Comparison of ENCODE assay signal across 12 mouse cellular contexts in the genomic region with DNA sequence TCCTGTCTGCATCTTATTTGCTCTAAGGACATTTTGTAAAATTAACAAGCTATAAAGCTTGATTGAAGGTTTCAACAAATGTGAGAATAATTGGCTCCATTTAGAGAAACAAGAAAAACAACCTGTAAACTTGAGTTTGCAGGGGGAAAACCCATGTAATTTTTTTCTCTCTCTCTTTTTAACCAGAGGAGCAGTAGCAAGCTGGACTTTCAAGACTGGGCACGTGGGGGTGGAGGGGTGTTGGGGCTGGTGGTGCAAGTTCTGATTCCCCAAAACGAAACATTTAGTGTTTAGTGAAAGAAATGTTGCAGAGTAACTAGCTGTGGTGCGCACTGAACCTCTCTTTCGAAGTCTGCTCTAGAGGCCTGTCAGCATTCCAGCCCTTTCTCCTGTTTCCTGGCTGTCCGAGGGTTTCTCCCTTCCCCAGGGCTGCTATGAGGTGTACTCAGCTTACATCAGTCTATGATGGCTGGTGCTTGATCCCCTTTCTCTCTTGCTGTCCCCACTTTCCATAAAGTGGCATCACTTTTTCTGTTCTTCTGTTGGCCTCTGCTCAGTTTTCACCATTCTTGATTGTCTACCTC. TPM values are rescaled to one million over a fixed set of nuclear protein-coding genes. Genes with fewer than 3 reads are reported as not detected.
DNase-seq lines count a peak whose midpoint lies in the region; ATAC-seq lines count a peak whose summit lies in the region.
"Had no signal": no experiment of that assay in that cellular context is flagged by ENCODE, and none has a peak within 500 bp of the region (broad histone marks: within the 10 kb centered on the region; RNA-seq: fewer than 3 reads in every experiment).

No protein-coding gene starts in this region.

- WGBS in hindbrain, embryonic 13.5 days = 74% methylated on average over 5 of the region's 5 CpGs
- 77% methylated on average over 5 of the region's 5 CpGs for WGBS in hindbrain, embryonic 11.5 days
- WGBS in embryonic facial prominence, embryonic 14.5 days = 44% methylated on average over 5 of the region's 5 CpGs

- H3K36me3 ChIP-seq in hindbrain, embryonic 13.5 days = no peaks in the 10 kb centered on the region
- no peaks in the 10 kb centered on the region for H3K36me3 ChIP-seq in hindbrain, embryonic 11.5 days (ENCODE audit: control insufficient read depth, insufficient read depth, low read length)
- no peaks in the 10 kb centered on the region for H3K36me3 ChIP-seq in embryonic facial prominence, embryonic 14.5 days (ENCODE audit: control insufficient read depth, insufficient read depth, low read length)
- H3K36me3 ChIP-seq: liver, embryonic 13.5 days had no signal

- no peaks in the 10 kb centered on the region for H3K9me3 ChIP-seq in hindbrain, embryonic 13.5 days
- H3K9me3 ChIP-seq in hindbrain, embryonic 11.5 days (ENCODE audit: control insufficient read depth, low read length) = no peaks in the 10 kb centered on the region
- H3K9me3 ChIP-seq in embryonic facial prominence, embryonic 14.5 days (ENCODE audit: control insufficient read depth, low read length) = no peaks in the 10 kb centered on the region
- H3K9me3 ChIP-seq: liver, embryonic 13.5 days had no signal

- no peak for DNase-seq in hindbrain, embryonic 11.5 days (ENCODE audit: low spot score)
- DNase-seq in A20 (ENCODE audit: low read depth, low spot score) = peak; percentile 58
- peak; percentile 30 for DNase-seq in embryonic facial prominence, embryonic 14.5 days (ENCODE audit: low spot score)
- DNase-seq in kidney, postnatal 10 days = peak; percentile 47
- no peak for DNase-seq in adrenal gland, adult 2 months
- no peak for DNase-seq in ovary, postnatal 14 days (ENCODE audit: low spot score)
- no peak for DNase-seq in layer of hippocampus, adult 8-10 months (ENCODE audit: low spot score in 2 of 2)
- DNase-seq: liver, embryonic 13.5 days; thymus, postnatal 14 days had no signal

- no peak overlapping the region for H3K9ac ChIP-seq in hindbrain, embryonic 13.5 days
- no peak overlapping the region for H3K9ac ChIP-seq in hindbrain, embryonic 11.5 days (ENCODE audit: low read depth, low read length)
- H3K9ac ChIP-seq in embryonic facial prominence, embryonic 14.5 days (ENCODE audit: low read depth, low read length) = peak overlapping the region; percentile 20; the same call in 1 of the 2 replicates
- H3K9ac ChIP-seq: liver, embryonic 13.5 days had no signal

- no peak for ATAC-seq in hindbrain, embryonic 13.5 days (ENCODE audit: low FRiP score)
- ATAC-seq in hindbrain, embryonic 11.5 days (ENCODE audit: low FRiP score) = no peak
- no peak for ATAC-seq in embryonic facial prominence, embryonic 14.5 days (ENCODE audit: low read depth)
- ATAC-seq: inflammation-experienced regulatory T-cells, adult 6 months had no signal

- no peaks in the 10 kb centered on the region for H3K27me3 ChIP-seq in hindbrain, embryonic 13.5 days
- no peaks in the 10 kb centered on the region for H3K27me3 ChIP-seq in hindbrain, embryonic 11.5 days (ENCODE audit: control insufficient read depth, insufficient read depth, low read length)
- no peaks in the 10 kb centered on the region for H3K27me3 ChIP-seq in embryonic facial prominence, embryonic 14.5 days (replicated peaks; ENCODE audit: control insufficient read depth, insufficient read depth, low read length)
- H3K27me3 ChIP-seq: liver, embryonic 13.5 days had no signal

- H3K4me2 ChIP-seq in hindbrain, embryonic 13.5 days = no peak overlapping the region
- H3K4me2 ChIP-seq in hindbrain, embryonic 11.5 days (replicated peaks; ENCODE audit: low read depth, low read length) = no peak overlapping the region
- H3K4me2 ChIP-seq in embryonic facial prominence, embryonic 14.5 days (ENCODE audit: low read depth, low read length) = no peak overlapping the region
- H3K4me2 ChIP-seq: liver, embryonic 13.5 days had no signal

- H3K27ac ChIP-seq in hindbrain, embryonic 13.5 days = peak overlapping the region; percentile 41; the same call in 1 of the 2 replicates
- H3K27ac ChIP-seq in hindbrain, embryonic 11.5 days (ENCODE audit: low read depth, low read length) = no peak overlapping the region
- H3K27ac ChIP-seq in embryonic facial prominence, embryonic 14.5 days (replicated peaks; ENCODE audit: low read depth, low read length) = peak overlapping the region; percentile 63; the same call in 1 of the 2 replicates
- H3K27ac ChIP-seq: liver, embryonic 13.5 days had no signal

- peaks cover 49% of the 10 kb centered on the region for H3K4me1 ChIP-seq in hindbrain, embryonic 13.5 days (replicated peaks)
- 0 out of 2 replicates have a peak, but pooled peaks cover 2% of the 10 kb centered on the region for H3K4me1 ChIP-seq in hindbrain, embryonic 11.5 days (replicated peaks; ENCODE audit: control insufficient read depth, insufficient read depth, low read length)
- peaks cover 34% of the 10 kb centered on the region for H3K4me1 ChIP-seq in embryonic facial prominence, embryonic 14.5 days (ENCODE audit: control insufficient read depth, insufficient read depth, low read length)

- no peak overlapping the region for H3K4me3 ChIP-seq in hindbrain, embryonic 13.5 days
- H3K4me3 ChIP-seq in hindbrain, embryonic 11.5 days (ENCODE audit: low read depth, low read length) = no peak overlapping the region
- H3K4me3 ChIP-seq in embryonic facial prominence, embryonic 14.5 days (ENCODE audit: low read depth, low read length) = no peak overlapping the region
- H3K4me3 ChIP-seq: erythroblast, embryonic 14.5 days; liver, embryonic 13.5 days had no signal

RNA-seq across cellular contexts. Expression of a gene that starts 34.7 kb away (rescaled TPM):
- polyA plus RNA-seq in hindbrain, embryonic 13.5 days (2015; fragmentation: Nextera tagmentation; extraction: Ambion mirVana) = 3.4 TPM in 2 replicates
- polyA plus RNA-seq in hindbrain, embryonic 11.5 days (2014; fragmentation: Nextera tagmentation; extraction: Ambion mirVana) = 0.90 and 1.5 TPM in 2 replicates
- polyA plus RNA-seq in embryonic facial prominence, embryonic 14.5 days (2014; fragmentation: Nextera tagmentation; extraction: Ambion mirVana) = 13.1 and 17.8 TPM in 2 replicates
- total RNA-seq in adrenal gland, adult 2 months (2021) = 10 to 100 TPM in 1 of 2 experiments, 1 to 10 TPM in 1; 7.5 to 15.4 TPM
- polyA plus RNA-seq in adrenal gland, adult 2 months (2012; rRNA removed) = 25.9 and 26.9 TPM in 2 replicates
- 1 to 10 TPM; 2.9 to 4.9 (median 3.9) TPM for total RNA-seq in layer of hippocampus, adult 8-10 months (2022)

RNA-seq across cellular contexts. Expression of a gene that starts 44.1 kb away (rescaled TPM):
- 17.0 and 18.2 TPM in 2 replicates for polyA plus RNA-seq in hindbrain, embryonic 13.5 days (2015; fragmentation: Nextera tagmentation; extraction: Ambion mirVana)
- 28.0 and 31.0 TPM in 2 replicates for polyA plus RNA-seq in hindbrain, embryonic 11.5 days (2014; fragmentation: Nextera tagmentation; extraction: Ambion mirVana)
- 23.1 and 26.5 TPM in 2 replicates for polyA plus RNA-seq in embryonic facial prominence, embryonic 14.5 days (2014; fragmentation: Nextera tagmentation; extraction: Ambion mirVana)
- total RNA-seq in adrenal gland, adult 2 months (2021) = 10 to 100 TPM; 20.4 to 26.5 TPM
- polyA plus RNA-seq in adrenal gland, adult 2 months (2012; rRNA removed) = 7.0 and 7.4 TPM in 2 replicates
- total RNA-seq in layer of hippocampus, adult 8-10 months (2022) = 10 to 100 TPM; 15.6 to 23.4 (median 19.8) TPM

RNA-seq across cellular contexts. Expression of a gene that starts 56.5 kb away (rescaled TPM):
- 14.4 and 15.5 TPM in 2 replicates for polyA plus RNA-seq in hindbrain, embryonic 13.5 days (2015; fragmentation: Nextera tagmentation; extraction: Ambion mirVana)
- 14.1 and 18.8 TPM in 2 replicates for polyA plus RNA-seq in hindbrain, embryonic 11.5 days (2014; fragmentation: Nextera tagmentation; extraction: Ambion mirVana)
- polyA plus RNA-seq in embryonic facial prominence, embryonic 14.5 days (2014; fragmentation: Nextera tagmentation; extraction: Ambion mirVana) = 22.5 and 23.8 TPM in 2 replicates
- 10 to 100 TPM; 32.3 to 37.4 TPM for total RNA-seq in adrenal gland, adult 2 months (2021)
- polyA plus RNA-seq in adrenal gland, adult 2 months (2012; rRNA removed) = 72.0 and 87.5 TPM in 2 replicates
- total RNA-seq in layer of hippocampus, adult 8-10 months (2022) = 10 to 100 TPM; 28.9 to 38.6 (median 30.9) TPM

RNA-seq across cellular contexts. Expression of a gene that starts 59.0 kb away (rescaled TPM):
- 6.2 and 8.0 TPM in 2 replicates for polyA plus RNA-seq in hindbrain, embryonic 13.5 days (2015; fragmentation: Nextera tagmentation; extraction: Ambion mirVana)
- polyA plus RNA-seq in hindbrain, embryonic 11.5 days (2014; fragmentation: Nextera tagmentation; extraction: Ambion mirVana) = 2.4 and 2.8 TPM in 2 replicates
- polyA plus RNA-seq in embryonic facial prominence, embryonic 14.5 days (2014; fragmentation: Nextera tagmentation; extraction: Ambion mirVana) = 4.9 TPM in 2 replicates
- 10 to 100 TPM; 29.2 to 58.9 TPM for total RNA-seq in adrenal gland, adult 2 months (2021)
- 48.1 and 62.9 TPM in 2 replicates for polyA plus RNA-seq in adrenal gland, adult 2 months (2012; rRNA removed)
- 100 to 1,000 TPM in 2 of 4 experiments, 10 to 100 TPM in 2; 80.7 to 110 (median 97.3) TPM for total RNA-seq in layer of hippocampus, adult 8-10 months (2022)
- polyA plus RNA-seq: erythroblast, embryonic 14.5 days had no signal

Comparison
In these comparisons a context has a peak if more than half of its experiments do, and no peak if none do; other contexts are left out.
1. DNase-seq: peak in A20 (single experiment), embryonic facial prominence, embryonic 14.5 days (single experiment) and kidney, postnatal 10 days (single experiment); none in hindbrain, embryonic 11.5 days (single experiment), adrenal gland, adult 2 months (single experiment), ovary, postnatal 14 days (single experiment) and layer of hippocampus, adult 8-10 months (0 of 2).